25 mouse cellular contexts compared by ENCODE assay signal in genomic region chr4:27497274-27497673, GRCm38 (mm10).
"Had no signal": no experiment of that assay in that cellular context is flagged by ENCODE, and none has a peak within 500 bp of the region (broad histone marks: within the 10 kb centered on the region; RNA-seq: fewer than 3 reads in every experiment).

No protein-coding gene starts in this region.

- DNase-seq: gastrocnemius, postnatal 14 days; gastrocnemius, postnatal 36 days; heart, adult 11 months; heart, postnatal 10 days; heart, postnatal 4 days; kidney, adult 18-20 months; kidney, adult 8-10 months; kidney, postnatal 14 days; kidney, postnatal 36 days; left cerebral cortex, postnatal 4 days; lung, adult 18-20 months had no signal

- H3K36me3 ChIP-seq: heart, embryonic 10.5 days; heart, embryonic 12.5 days; hindbrain, embryonic 10.5 days; hindbrain, embryonic 12.5 days; intestine, embryonic 15.5 days; limb, embryonic 13.5 days; limb, embryonic 15.5 days; liver, embryonic 12.5 days had no signal

- H3K27me3 ChIP-seq: heart, embryonic 12.5 days; hindbrain, embryonic 12.5 days; intestine, embryonic 15.5 days; limb, embryonic 13.5 days; limb, embryonic 15.5 days; liver, embryonic 12.5 days had no signal

- ATAC-seq: hindbrain, embryonic 16.5 days; inflammation-experienced regulatory T-cells, adult 6 months; intestine, embryonic 15.5 days; intestine, postnatal 0 days; liver, embryonic 12.5 days had no signal

- H3K4me1 ChIP-seq: heart, embryonic 10.5 days; heart, embryonic 12.5 days; hindbrain, embryonic 10.5 days; hindbrain, embryonic 12.5 days; intestine, embryonic 15.5 days; limb, embryonic 13.5 days; limb, embryonic 15.5 days; liver, embryonic 12.5 days had no signal

- H3K27ac ChIP-seq: heart, embryonic 10.5 days; hindbrain, embryonic 10.5 days; hindbrain, embryonic 12.5 days; hindbrain, embryonic 14.5 days; intestine, embryonic 15.5 days; kidney, postnatal 0 days; limb, embryonic 13.5 days; limb, embryonic 15.5 days; liver, embryonic 12.5 days; liver, embryonic 14.5 days had no signal

- H3K9me3 ChIP-seq: heart, embryonic 10.5 days; heart, embryonic 12.5 days; hindbrain, embryonic 10.5 days; hindbrain, embryonic 12.5 days; intestine, embryonic 15.5 days; limb, embryonic 13.5 days; limb, embryonic 15.5 days; liver, embryonic 12.5 days had no signal

- H3K4me2 ChIP-seq: heart, embryonic 12.5 days; hindbrain, embryonic 12.5 days; hindbrain, embryonic 14.5 days; intestine, embryonic 15.5 days; limb, embryonic 13.5 days; limb, embryonic 15.5 days; liver, embryonic 12.5 days had no signal

- H3K4me3 ChIP-seq: heart, embryonic 10.5 days; heart, embryonic 12.5 days; hindbrain, embryonic 10.5 days; hindbrain, embryonic 12.5 days; intestine, embryonic 15.5 days; limb, embryonic 13.5 days; limb, embryonic 15.5 days; liver, embryonic 12.5 days had no signal

- H3K9ac ChIP-seq: heart, embryonic 12.5 days; hindbrain, embryonic 12.5 days; hindbrain, embryonic 14.5 days; intestine, embryonic 15.5 days; limb, embryonic 13.5 days; limb, embryonic 15.5 days; liver, embryonic 12.5 days; liver, embryonic 14.5 days had no signal
